Mouse (Mus musculus) adrenal gland, adult (tissue): ENCODE results near the gene Kif18a.

Experiments
- DNase-seq, 2 experiments: peaks; one replicate each; pipeline ENCODE4 v3.0.0; 2022 to 2023; ENCODE audit warnings: low spot score in 1 of 2; ENCODE audit not compliant: inconsistent age in 2 of 2

The Kif18a gene

GRCm38 (mm10) chr2:109280600-109281340, at the start of gene Kif18a, which contains the start of gene Mettl15:
Kif18a (plus strand) TSS chr2:109280738.
Mettl15 (minus strand) TSS chr2:109280748.
- DNase-seq, result peak; percentile 96 to 98

- no peak for DNase-seq
These were observed 46.7 kb upstream of the Kif18a start for GRCm38 (mm10) chr2:109233876-109234275.

- DNase-seq, result no peak
These were observed 44.8 kb upstream of the Kif18a start for GRCm38 (mm10) chr2:109235741-109236140.

- DNase-seq, result peak; percentile 57 to 84
These were observed 38.6 kb upstream of the Kif18a start for GRCm38 (mm10) chr2:109241947-109242346.

GRCm38 (mm10) chr2:109262779-109263178, 17.8 kb upstream of the Kif18a start:
- DNase-seq, result no peak

GRCm38 (mm10) chr2:109273098-109273497, 7.4 kb upstream of the Kif18a start:
- no peak for DNase-seq

GRCm38 (mm10) chr2:109277593-109277992, 2.9 kb upstream of the Kif18a start:
- DNase-seq, result peak in 1 of 2 experiments; percentile 51

- DNase-seq, result peak; percentile 61 to 90
These were observed 2.5 kb upstream of the Kif18a start for GRCm38 (mm10) chr2:109278036-109278435.

GRCm38 (mm10) chr2:109280272-109280599, 302 bp upstream of the Kif18a start:
- DNase-seq, result no peak

GRCm38 (mm10) chr2:109281341-109281690, 778 bp downstream of the Kif18a start:
- no peak for DNase-seq

GRCm38 (mm10) chr2:109284121-109284520, 3.6 kb downstream of the Kif18a start:
- DNase-seq, result no peak

- no peak for DNase-seq
These were observed 8.8 kb downstream of the Kif18a start for GRCm38 (mm10) chr2:109289327-109289726.

GRCm38 (mm10) chr2:109296264-109296663, 15.7 kb downstream of the Kif18a start:
- no peak for DNase-seq

GRCm38 (mm10) chr2:109298160-109298559, 17.6 kb downstream of the Kif18a start:
- DNase-seq, result no peak

GRCm38 (mm10) chr2:109302234-109302633, 21.7 kb downstream of the Kif18a start:
- DNase-seq, result no peak

- DNase-seq, result no peak
These were observed 23.1 kb downstream of the Kif18a start for GRCm38 (mm10) chr2:109303638-109304037.

- DNase-seq, result no peak
These were observed 30.8 kb downstream of the Kif18a start for GRCm38 (mm10) chr2:109311369-109311768.

- no peak for DNase-seq
These were observed 51.3 kb downstream of the Kif18a start for GRCm38 (mm10) chr2:109331807-109332206.

- DNase-seq, result no peak
These were observed 53.7 kb downstream of the Kif18a start for GRCm38 (mm10) chr2:109334237-109334636.

GRCm38 (mm10) chr2:109335765-109336164, 55.2 kb downstream of the Kif18a start:
- no peak for DNase-seq

- DNase-seq, result no peak
These were observed 64.8 kb downstream of the Kif18a start for GRCm38 (mm10) chr2:109345386-109345785.

- DNase-seq, result no peak
These were observed 68.2 kb downstream of the Kif18a start for GRCm38 (mm10) chr2:109348742-109349141.
